Comparison of ENCODE assay signal across 15 mouse cellular contexts in genomic region chr2:53061363-53062000, GRCm38 (mm10).
DNase-seq lines count a peak whose midpoint lies in the region; ATAC-seq lines count a peak whose summit lies in the region.
"Had no signal": no experiment of that assay in that cellular context is flagged by ENCODE, and none has a peak within 500 bp of the region (broad histone marks: within the 10 kb centered on the region; RNA-seq: fewer than 3 reads in every experiment).

No protein-coding gene starts in this region.

- H3K4me1 ChIP-seq in forebrain, embryonic 15.5 days, result peaks cover 12% of the 10 kb centered on the region
- H3K4me1 ChIP-seq in forebrain, embryonic 10.5 days, result no peaks in the 10 kb centered on the region
- H3K4me1 ChIP-seq: embryonic facial prominence, embryonic 15.5 days; intestine, embryonic 15.5 days had no signal

- no peak overlapping the region for H3K4me3 ChIP-seq in forebrain, embryonic 15.5 days
- H3K4me3 ChIP-seq in forebrain, embryonic 10.5 days, result no peak overlapping the region
- H3K4me3 ChIP-seq: embryonic facial prominence, embryonic 15.5 days; intestine, embryonic 15.5 days; lung, embryonic 15.5 days; myocyte had no signal

- H3K9me3 ChIP-seq in forebrain, embryonic 15.5 days, result no peaks in the 10 kb centered on the region
- H3K9me3 ChIP-seq in forebrain, embryonic 10.5 days, result no peaks in the 10 kb centered on the region
- H3K9me3 ChIP-seq: embryonic facial prominence, embryonic 15.5 days; intestine, embryonic 15.5 days; lung, embryonic 15.5 days had no signal

- peak overlapping the region; percentile 38 for H3K27ac ChIP-seq in forebrain, embryonic 15.5 days (replicated peaks)
- H3K27ac ChIP-seq in forebrain, embryonic 10.5 days, result no peak overlapping the region
- H3K27ac ChIP-seq: embryonic facial prominence, embryonic 15.5 days; intestine, embryonic 15.5 days; kidney, postnatal 0 days; lung, embryonic 15.5 days had no signal

- DNase-seq in forebrain, embryonic 10.5 days (ENCODE audit: extremely low spot score, low spot score), result no peak
- DNase-seq in cerebellum, adult 11 months, result peak; percentile 33
- DNase-seq in cerebellum, postnatal 14 days, result peak; percentile 76 to 81
- DNase-seq in layer of hippocampus, adult 9-11 months, result peak; percentile 69
- no peak for DNase-seq in kidney, postnatal 14 days
- DNase-seq in thymus, postnatal 0 days (ENCODE audit: low spot score), result no peak
- DNase-seq in lung, postnatal 4 days, result no peak
- DNase-seq: adrenal gland, adult 8-10 months; right cerebral cortex, adult 18-20 months had no signal

- no peaks in the 10 kb centered on the region for H3K36me3 ChIP-seq in forebrain, embryonic 15.5 days
- H3K36me3 ChIP-seq in forebrain, embryonic 10.5 days (replicated peaks), result peaks cover 6% of the 10 kb centered on the region
- H3K36me3 ChIP-seq: embryonic facial prominence, embryonic 15.5 days; intestine, embryonic 15.5 days; lung, embryonic 15.5 days had no signal

- no peak overlapping the region for H3K4me2 ChIP-seq in forebrain, embryonic 15.5 days (replicated peaks)
- H3K4me2 ChIP-seq: embryonic facial prominence, embryonic 15.5 days; intestine, embryonic 15.5 days; lung, embryonic 15.5 days had no signal

- 73% methylated on average over 9 of the region's 9 CpGs for WGBS in forebrain, embryonic 15.5 days
- WGBS in forebrain, embryonic 10.5 days, result 93% methylated on average over 9 of the region's 9 CpGs

- no peak overlapping the region for H3K9ac ChIP-seq in forebrain, embryonic 15.5 days (replicated peaks)
- H3K9ac ChIP-seq: embryonic facial prominence, embryonic 15.5 days; intestine, embryonic 15.5 days; lung, embryonic 15.5 days had no signal

- no peaks in the 10 kb centered on the region for H3K27me3 ChIP-seq in forebrain, embryonic 15.5 days
- no peaks in the 10 kb centered on the region for H3K27me3 ChIP-seq in forebrain, embryonic 10.5 days (ENCODE audit: poor library complexity, severe bottlenecking)
- H3K27me3 ChIP-seq: embryonic facial prominence, embryonic 15.5 days; intestine, embryonic 15.5 days; lung, embryonic 15.5 days had no signal

- peak; percentile 89 for ATAC-seq in forebrain, embryonic 15.5 days (replicated peaks)
- ATAC-seq: intestine, embryonic 15.5 days had no signal

Comparison
In these comparisons a context has a peak if more than half of its experiments do, and no peak if none do; other contexts are left out.
1. DNase-seq: peak in cerebellum, adult 11 months (single experiment), cerebellum, postnatal 14 days (2 of 2) and layer of hippocampus, adult 9-11 months (single experiment); none in forebrain, embryonic 10.5 days (single experiment), kidney, postnatal 14 days (single experiment), thymus, postnatal 0 days (single experiment) and lung, postnatal 4 days (0 of 2).